Mouse (Mus musculus): ENCODE results near the gene Usp6nl.

Gene Usp6nl

DNA sequence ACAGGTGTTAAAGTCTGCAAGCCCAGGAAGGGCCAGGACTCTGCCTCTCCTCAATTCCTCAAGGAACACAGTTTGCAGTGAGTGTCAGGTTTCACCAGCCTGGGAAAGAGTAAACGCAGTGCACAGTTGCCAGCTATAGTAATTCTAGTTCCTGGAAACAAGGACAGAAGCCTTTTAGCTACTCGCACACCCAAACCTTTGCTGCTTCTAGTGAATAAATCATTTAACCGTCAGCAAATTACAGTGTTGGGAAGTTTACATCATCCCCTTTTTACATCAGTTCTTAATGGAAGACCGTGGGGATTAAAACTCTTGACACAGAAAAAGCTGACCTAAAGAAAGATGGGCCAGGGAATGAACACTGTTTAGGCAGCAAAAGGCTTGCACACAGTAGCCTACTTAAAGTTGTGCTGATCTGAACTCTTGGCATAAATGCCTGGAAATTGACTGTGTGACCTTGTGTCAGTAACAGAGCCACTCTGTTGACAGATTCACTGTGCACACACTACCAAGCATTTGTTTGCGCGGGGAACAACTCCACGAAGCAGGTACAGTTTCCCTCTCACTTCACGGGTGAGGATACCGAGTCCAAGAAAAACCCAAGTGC lies 595 bp upstream of the Usp6nl start:
- TF ChIP-seq GATA4 (IDR thresholded peaks at IDR 0.05; ENCODE audit: insufficient replicate concordance, low read length): no peak

DNA sequence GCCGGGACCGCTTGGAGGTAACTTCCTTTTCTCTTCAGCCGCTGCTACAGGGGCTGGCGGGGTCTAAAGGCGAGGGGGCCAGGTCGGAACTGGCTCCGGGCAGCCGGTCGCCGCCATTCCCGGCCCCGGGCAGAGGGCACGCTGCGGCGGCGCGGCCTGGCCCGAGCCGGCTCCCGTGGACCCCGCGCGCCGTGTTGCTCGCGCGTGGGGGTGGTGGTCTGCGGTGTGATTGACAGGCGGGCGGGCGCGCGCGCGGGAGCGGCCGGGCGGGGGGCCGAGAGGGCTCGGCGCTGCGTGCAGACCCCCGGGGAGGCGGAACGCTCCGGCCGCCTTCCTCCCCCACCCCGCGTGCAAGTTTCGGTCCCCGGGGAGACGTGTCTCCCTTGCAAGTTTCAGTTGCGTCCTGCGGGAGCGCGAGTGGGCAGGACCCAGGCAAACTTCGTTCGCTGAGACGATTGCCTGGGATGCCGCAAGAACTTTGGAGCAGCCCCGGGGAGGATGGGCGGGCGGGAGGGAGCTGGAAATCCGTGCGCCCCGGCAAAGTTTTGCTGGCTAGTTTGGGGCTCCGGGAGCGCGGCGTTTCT lies 563 bp downstream of the Usp6nl start:
- TF ChIP-seq GATA4 (IDR thresholded peaks at IDR 0.05; ENCODE audit: insufficient replicate concordance, low read length): no peak

DNA sequence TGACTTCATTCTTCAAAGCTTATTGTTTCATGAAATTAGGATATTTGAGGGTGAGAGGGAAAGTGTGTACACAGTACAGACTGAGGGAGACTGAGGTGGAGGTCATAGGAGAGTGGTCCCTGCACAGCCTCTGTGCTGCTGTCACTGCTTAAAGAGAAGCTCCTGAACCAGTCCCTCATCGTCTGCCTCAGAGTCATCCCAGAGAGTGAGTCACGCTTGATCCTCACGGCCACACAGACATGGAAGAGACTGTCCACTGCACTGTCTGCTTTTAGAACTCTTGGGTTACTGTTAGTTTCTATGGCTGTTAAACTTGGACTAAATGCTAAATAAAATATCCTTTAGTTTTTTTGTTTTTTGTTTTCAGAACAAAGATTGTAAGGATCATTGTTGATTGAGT lies 3.2 kb downstream of the Usp6nl start:
- no peak for TF ChIP-seq GATA4 (IDR thresholded peaks at IDR 0.05; ENCODE audit: insufficient replicate concordance, low read length)

DNA sequence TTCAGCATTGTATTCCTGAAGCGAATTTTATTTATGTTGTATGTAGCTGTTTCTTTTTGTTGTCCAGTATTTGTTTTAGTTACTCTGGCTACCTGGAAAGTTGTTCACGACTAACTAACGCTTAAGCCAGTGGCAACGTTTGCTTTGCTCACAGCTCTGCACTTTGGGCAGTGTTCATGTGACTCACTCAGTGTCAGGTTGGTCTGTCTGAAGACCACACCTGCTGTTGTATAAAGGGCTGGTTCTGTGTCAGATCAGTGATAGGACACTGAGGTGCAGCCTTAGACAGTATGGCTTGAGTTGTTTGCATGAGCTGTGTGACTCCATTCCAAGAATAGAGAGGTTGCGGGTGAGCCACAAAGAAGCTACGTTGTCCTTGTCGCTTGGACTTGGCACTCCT lies 6.5 kb downstream of the Usp6nl start:
- no peak for TF ChIP-seq GATA4 (IDR thresholded peaks at IDR 0.05; ENCODE audit: insufficient replicate concordance, low read length)

DNA sequence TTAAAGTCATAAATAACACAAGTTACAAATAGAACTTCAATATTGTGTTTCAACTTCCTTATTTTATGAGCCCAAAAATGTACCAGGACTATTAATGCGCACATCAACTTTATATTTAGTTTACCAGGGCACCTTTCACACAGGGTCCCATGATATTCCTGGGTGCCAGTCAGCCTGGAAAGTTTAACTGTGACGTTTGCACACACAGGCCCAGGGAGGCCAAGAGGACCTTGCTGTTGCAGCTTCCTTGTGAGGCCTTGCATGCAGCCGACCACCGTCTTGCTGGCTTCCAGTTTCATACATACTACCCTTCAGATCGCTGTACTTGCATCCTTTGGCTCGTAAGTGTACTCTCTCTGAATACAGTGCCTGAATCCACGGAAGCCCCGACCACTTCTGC lies 8.3 kb downstream of the Usp6nl start:
- no peak for TF ChIP-seq GATA4 (IDR thresholded peaks at IDR 0.05; ENCODE audit: insufficient replicate concordance, low read length)

DNA sequence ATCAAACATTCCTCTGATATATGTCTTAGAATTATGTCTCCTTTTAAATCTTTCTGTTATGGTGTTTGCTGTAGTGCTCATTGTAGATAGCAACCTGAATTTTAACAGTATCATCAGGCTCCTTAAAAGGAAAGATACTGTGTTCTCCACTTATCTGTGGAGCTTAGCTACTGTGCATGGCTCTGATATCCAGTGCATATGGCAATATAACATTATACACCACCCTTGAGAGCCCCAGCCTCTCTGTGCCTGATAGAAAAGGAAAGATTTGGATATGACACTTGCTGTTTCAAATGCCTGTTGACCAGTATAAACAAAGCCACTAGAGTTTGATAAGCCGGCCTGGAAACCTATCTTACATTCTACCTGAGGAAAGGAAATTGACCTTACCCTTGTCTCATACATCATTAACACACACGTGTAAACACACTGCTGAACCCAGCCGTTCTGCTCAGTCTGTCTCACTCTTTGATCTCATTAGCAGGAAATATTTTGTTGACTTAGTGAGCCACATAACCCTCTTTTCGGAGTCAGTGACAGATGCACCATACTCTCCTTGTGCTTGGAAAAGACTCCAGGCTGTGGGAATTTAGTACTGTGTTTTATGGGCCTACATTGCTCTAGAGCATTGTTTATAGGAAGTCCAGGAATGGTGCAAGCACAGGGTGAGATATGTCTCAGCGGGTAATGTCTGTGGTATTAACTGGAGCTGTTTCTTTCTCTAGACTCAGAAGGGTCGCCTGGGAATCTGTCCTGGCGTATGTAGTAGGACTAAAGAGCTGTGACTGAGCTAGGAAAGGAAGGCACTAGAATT lies 9.1 kb downstream of the Usp6nl start:
- no peak for TF ChIP-seq GATA4 (IDR thresholded peaks at IDR 0.05; ENCODE audit: insufficient replicate concordance, low read length)

DNA sequence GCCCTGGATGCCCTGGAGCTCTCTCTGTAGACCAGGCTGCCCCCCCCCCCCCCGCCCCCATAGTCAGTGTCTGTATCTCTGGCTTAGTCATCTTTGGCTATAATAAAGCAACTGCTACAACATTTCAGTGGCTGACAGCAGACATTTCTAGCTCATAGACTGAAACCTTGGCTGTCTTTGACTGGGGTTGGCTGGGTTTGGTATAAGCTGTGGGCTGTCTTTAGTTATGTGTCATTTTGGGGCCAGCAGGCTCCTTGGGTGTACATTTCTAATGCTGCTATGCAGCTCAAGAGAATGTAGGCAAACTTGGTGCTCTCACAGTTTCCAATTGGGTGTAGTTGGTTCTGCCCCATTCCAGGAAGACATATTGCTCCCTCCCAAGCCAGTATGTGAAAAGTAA lies 11.1 kb downstream of the Usp6nl start:
- no peak for TF ChIP-seq GATA4 (IDR thresholded peaks at IDR 0.05; ENCODE audit: insufficient replicate concordance, low read length)

DNA sequence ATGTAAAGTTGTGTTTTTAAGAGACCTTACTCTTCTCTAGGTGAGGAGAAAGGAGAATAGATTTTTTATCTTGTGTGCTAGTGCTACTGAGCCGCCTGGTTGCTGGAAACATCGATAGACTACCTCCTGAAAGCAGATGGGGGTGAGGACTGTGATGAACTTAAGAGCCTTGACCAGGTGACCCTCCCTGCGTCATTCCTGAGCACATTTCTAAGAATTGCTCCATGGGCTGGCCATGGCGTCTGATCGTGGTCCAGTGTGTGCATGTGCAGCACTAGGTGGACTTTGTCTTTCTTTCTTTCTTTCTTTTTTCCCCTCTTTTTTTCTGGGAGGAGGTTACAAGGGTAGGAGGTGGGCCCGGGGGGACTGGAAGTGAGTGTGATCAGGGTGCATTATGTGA lies 11.5 kb downstream of the Usp6nl start:
- TF ChIP-seq GATA4 (IDR thresholded peaks at IDR 0.05; ENCODE audit: insufficient replicate concordance, low read length): no peak

DNA sequence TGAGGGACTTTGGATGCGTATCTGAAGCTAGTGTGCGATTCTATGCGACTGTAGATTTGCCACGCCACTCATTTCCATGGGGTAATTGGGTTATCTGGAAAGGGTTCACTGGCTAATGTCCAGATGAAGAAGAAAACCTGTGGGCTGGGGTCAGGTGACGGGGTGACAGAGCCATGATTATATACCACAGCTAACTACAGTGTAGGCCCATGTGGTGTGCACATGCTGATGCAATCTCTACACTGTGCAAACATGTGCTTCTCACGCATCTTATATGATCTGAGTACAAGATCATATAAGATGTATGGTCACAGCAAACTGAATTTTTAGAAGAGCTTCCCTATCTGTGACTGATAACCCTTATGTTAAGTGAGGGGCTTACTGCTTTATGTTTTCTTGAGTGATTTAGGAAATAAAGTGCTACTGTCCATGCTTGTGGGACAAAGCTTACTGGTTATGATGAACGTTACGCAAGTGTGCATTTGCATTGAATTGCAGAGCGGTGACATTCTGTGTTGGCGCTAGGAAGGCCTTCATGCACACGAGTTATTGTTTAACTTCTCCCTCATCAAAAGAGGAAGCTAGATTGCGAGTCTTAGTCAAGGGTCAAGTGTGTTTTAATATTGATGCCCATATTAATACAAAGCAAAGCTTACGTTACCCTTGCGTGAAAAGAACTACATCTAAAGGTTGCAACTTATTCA lies 12.7 kb downstream of the Usp6nl start:
- no peak for TF ChIP-seq GATA4 (IDR thresholded peaks at IDR 0.05; ENCODE audit: insufficient replicate concordance, low read length)

DNA sequence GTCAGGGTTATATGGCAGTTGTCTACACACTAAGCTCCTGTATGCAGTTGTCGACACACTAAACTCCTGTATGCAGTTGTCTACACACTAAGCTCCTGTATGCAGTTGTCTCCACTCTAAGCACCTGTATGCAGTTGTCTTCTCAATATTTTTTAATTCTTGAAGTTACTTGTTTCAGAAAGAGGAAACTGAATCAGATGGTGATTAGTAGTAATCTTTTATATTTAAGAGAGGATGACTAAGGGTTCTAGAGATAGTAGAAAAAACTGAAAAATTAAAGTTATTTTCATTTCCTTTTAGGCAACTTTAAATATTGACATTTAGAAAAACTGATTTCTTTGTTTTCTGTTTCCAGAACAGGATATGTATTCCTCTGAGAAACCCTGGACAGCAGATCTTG lies 13.5 kb downstream of the Usp6nl start:
- TF ChIP-seq GATA4 (IDR thresholded peaks at IDR 0.05; ENCODE audit: insufficient replicate concordance, low read length): no peak

DNA sequence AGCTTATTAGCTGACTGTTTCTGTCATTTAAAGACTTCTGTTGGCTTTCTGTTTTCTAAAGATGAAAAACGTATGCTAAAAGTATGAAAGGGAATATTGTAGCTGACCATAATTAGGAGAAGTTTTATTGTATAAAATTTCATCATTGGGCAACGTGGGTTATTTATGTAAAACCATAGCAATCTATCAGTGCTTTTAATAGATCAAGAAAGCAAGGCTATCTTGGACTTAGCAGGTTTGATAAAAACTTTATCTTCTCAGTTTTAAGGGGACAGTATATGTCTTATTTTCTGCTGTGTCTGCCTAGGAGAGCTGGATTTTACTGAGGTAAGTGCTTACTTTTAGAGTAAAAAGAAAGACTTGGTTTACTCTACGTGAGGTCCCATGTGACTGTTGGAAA lies 14.2 kb downstream of the Usp6nl start:
- TF ChIP-seq GATA4 (IDR thresholded peaks at IDR 0.05; ENCODE audit: insufficient replicate concordance, low read length): no peak

DNA sequence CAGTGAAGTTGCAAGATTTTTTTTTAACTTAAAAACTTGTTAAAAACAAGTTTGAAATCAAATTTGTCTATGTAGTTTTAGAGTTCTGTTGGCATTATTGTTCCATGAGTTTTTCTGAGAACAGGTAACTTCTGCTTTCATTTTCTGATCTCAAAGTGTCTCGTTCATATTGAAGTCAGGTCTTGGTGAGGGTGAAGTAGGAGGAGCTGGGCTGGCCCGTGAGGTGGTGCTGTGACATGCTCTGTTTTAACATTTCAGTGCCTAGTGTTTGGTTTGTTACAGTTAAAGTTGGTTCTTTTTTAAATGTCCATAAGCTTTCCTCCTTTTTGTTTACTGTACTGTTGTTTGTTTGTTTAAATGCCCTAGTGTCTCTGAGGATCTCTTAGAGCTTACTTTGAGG lies 15.0 kb downstream of the Usp6nl start:
- TF ChIP-seq GATA4 (IDR thresholded peaks at IDR 0.05; ENCODE audit: insufficient replicate concordance, low read length): no peak

DNA sequence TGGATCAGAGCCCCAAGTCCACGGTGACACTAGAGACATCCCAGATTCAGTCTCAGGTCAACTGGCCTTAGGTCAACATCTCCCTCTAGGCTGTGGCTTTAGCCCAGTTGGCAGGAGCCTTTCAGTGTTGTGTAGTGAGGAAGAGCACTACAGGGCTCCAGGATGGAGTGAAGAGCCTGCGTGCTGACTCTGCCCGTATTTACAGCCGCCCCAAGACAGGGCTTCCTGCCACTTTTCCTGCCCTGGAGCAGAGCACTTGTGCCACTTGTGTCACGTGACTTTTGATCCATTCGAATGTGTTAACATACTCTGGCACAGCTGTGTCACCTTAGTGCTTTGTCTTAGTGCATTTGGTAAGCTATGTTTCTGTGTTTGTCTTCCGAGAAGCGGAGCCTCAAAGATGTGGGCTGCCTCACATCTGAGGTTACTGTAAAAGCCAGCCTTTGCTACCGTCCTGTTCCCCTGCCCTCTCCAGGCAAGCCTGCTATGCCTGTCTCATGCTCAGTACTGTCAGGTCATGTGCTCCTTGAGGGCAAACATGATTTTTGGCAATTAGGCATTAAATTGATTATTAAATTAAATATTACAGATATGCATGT lies 15.7 kb downstream of the Usp6nl start:
- no peak for TF ChIP-seq GATA4 (IDR thresholded peaks at IDR 0.05; ENCODE audit: insufficient replicate concordance, low read length)

DNA sequence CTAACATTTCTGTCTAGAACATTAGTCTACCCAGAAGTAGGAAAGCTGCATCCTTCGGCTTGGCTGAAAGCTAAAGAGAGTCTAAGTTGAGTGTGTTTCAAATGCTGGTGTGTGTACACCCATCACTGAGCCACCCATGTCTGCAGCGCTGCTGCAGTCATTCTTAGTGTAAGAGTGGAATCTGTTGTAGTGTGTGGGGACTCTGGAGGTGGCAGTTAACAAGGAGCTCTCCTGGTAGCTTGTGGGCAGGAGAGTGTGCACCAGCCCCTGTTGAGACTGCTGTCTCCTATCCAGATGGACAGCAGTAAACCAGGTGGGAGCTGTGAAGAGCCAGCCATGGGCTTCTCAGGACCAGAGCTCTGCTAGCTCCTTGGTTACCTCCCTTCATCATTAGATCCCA lies 18.0 kb downstream of the Usp6nl start:
- TF ChIP-seq GATA4 (IDR thresholded peaks at IDR 0.05; ENCODE audit: insufficient replicate concordance, low read length): no peak

DNA sequence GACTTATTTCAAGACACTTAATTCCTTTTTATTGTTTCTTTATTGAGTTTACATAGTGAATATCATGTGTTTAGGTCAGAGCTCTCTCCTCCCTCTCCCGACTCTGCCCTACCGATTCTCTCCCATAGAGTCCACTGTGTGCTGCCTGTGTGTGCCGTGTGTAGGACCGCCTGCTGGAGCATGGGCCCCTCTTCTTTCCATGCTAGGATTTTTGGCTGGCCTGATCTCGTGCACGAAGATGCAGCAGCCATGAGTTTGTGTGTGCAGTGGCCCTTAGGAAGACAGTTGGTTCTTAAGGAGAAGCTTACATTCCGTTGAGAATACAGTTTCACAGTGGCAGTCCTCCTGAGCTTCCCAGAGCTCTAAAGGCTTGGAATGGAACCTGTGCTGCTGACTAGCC lies 19.0 kb downstream of the Usp6nl start:
- no peak for TF ChIP-seq GATA4 (IDR thresholded peaks at IDR 0.05; ENCODE audit: insufficient replicate concordance, low read length)
